ENCODE assay signal across 32 mouse cellular contexts in genomic region chr8:117749436-117749835, GRCm38 (mm10). TPM values are rescaled to one million over a fixed set of nuclear protein-coding genes. Genes with fewer than 3 reads are reported as not detected.
"Had no signal": no experiment of that assay in that cellular context is flagged by ENCODE, and none has a peak within 500 bp of the region (broad histone marks: within the 10 kb centered on the region; RNA-seq: fewer than 3 reads in every experiment).

No protein-coding gene starts in this region.

- H3K4me1 ChIP-seq: embryonic facial prominence, embryonic 10.5 days; embryonic facial prominence, embryonic 12.5 days; embryonic facial prominence, embryonic 13.5 days; embryonic facial prominence, embryonic 15.5 days; forebrain, embryonic 10.5 days; forebrain, embryonic 12.5 days; forebrain, embryonic 13.5 days; forebrain, embryonic 15.5 days had no signal

- H3K4me3 ChIP-seq: embryonic facial prominence, embryonic 10.5 days; embryonic facial prominence, embryonic 12.5 days; embryonic facial prominence, embryonic 13.5 days; embryonic facial prominence, embryonic 15.5 days; erythroblast, embryonic 14.5 days; forebrain, embryonic 10.5 days; forebrain, embryonic 12.5 days; forebrain, embryonic 13.5 days; forebrain, embryonic 15.5 days; gastrocnemius, adult 2 months; heart, adult 2 months; heart, embryonic 10.5 days had no signal

- ATAC-seq: forebrain, embryonic 13.5 days; forebrain, embryonic 14.5 days; forebrain, embryonic 15.5 days; forebrain, embryonic 16.5 days; forebrain, postnatal 0 days had no signal

- H3K4me2 ChIP-seq: embryonic facial prominence, embryonic 12.5 days; embryonic facial prominence, embryonic 13.5 days; embryonic facial prominence, embryonic 15.5 days; forebrain, embryonic 12.5 days; forebrain, embryonic 13.5 days; forebrain, embryonic 15.5 days had no signal

- H3K27ac ChIP-seq: embryonic facial prominence, embryonic 10.5 days; embryonic facial prominence, embryonic 12.5 days; embryonic facial prominence, embryonic 13.5 days; embryonic facial prominence, embryonic 15.5 days; forebrain, embryonic 10.5 days; forebrain, embryonic 12.5 days; forebrain, embryonic 13.5 days; forebrain, embryonic 15.5 days; gastrocnemius, adult 2 months; heart, adult 2 months; heart, embryonic 10.5 days had no signal

- H3K9me3 ChIP-seq: embryonic facial prominence, embryonic 10.5 days; embryonic facial prominence, embryonic 12.5 days; embryonic facial prominence, embryonic 13.5 days; embryonic facial prominence, embryonic 15.5 days; forebrain, embryonic 10.5 days; forebrain, embryonic 12.5 days; forebrain, embryonic 13.5 days; forebrain, embryonic 15.5 days; heart, embryonic 10.5 days had no signal

- H3K27me3 ChIP-seq: embryonic facial prominence, embryonic 12.5 days; embryonic facial prominence, embryonic 13.5 days; embryonic facial prominence, embryonic 15.5 days; forebrain, embryonic 12.5 days; forebrain, embryonic 13.5 days; forebrain, embryonic 15.5 days had no signal

- H3K36me3 ChIP-seq: embryonic facial prominence, embryonic 10.5 days; embryonic facial prominence, embryonic 12.5 days; embryonic facial prominence, embryonic 13.5 days; embryonic facial prominence, embryonic 15.5 days; forebrain, embryonic 10.5 days; forebrain, embryonic 12.5 days; forebrain, embryonic 15.5 days; heart, embryonic 10.5 days had no signal

- DNase-seq: cerebellum, adult 9-11 months; cerebellum, postnatal 10 days; cerebellum, postnatal 25 days; cerebellum, postnatal 36 days; embryo, embryonic 11 days; forebrain, postnatal 0 days; gastrocnemius, adult 2 months; gastrocnemius, postnatal 10 days; gastrocnemius, postnatal 14 days; gastrocnemius, postnatal 25 days; gastrocnemius, postnatal 36 days; heart, adult 11 months; heart, adult 18-20 months; heart, adult 2 months had no signal

- H3K9ac ChIP-seq: embryonic facial prominence, embryonic 12.5 days; embryonic facial prominence, embryonic 13.5 days; embryonic facial prominence, embryonic 15.5 days; forebrain, embryonic 12.5 days; forebrain, embryonic 13.5 days; forebrain, embryonic 15.5 days; forebrain, postnatal 0 days had no signal

RNA-seq across cellular contexts. Expression of gene Hsd17b2, which starts 47.7 kb away (rescaled TPM):
- total RNA-seq: common myeloid progenitor, adult 5-6 weeks; forebrain, postnatal 0 days; gastrocnemius, adult 18-20 months; gastrocnemius, adult 2 months; gastrocnemius, adult 8-10 months; gastrocnemius, postnatal 14 days; gastrocnemius, postnatal 25 days; gastrocnemius, postnatal 36 days; granulocyte monocyte progenitor cell, adult 5-6 weeks; heart, adult 18-20 months; heart, adult 2 months; heart, adult 8-10 months had no signal
- polyA plus RNA-seq: embryonic facial prominence, embryonic 10.5 days; embryonic facial prominence, embryonic 12.5 days; erythroblast, embryonic 14.5 days; forebrain, embryonic 10.5 days; forebrain, embryonic 11.5 days; forebrain, embryonic 12.5 days; forebrain, embryonic 14.5 days; forebrain, embryonic 15.5 days; forebrain, embryonic 16.5 days; forebrain, postnatal 0 days; heart, adult 2 months had no signal
